Comparison of ENCODE assay signal across 9 mouse cellular contexts in the genomic region with DNA sequence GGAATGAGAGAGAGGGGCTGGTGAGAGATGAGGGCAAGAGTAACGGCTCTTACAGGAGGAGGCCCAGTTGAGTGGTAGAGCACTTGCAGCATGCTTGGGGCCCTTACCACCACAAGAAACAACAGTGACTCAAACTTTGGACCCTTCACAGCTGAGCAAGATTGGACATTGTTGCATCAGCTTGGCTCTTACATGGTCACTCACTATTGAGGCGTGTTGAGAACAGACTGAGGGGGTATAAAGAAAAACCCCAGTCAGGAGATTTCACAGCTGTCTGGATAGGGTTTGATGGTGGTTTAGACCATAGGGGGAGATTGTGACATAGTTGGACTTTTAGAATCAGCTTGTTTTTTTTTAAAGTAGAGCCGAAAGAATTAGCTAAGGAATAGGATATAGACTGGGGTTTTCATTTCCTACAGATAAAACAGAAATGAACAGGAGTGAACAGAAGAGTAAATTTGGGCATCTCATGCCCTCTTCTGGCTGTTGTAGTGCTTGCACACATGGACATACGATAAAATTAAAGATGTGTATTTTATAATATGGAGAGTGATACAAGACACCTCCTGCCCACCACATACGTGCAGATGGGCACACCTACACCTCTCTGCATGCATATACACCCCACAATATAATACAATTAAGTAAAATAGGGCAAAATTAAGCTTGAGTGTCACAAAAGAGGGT. TPM values are rescaled to one million over a fixed set of nuclear protein-coding genes. Genes with fewer than 3 reads are reported as not detected.
DNase-seq lines count a peak whose midpoint lies in the region; ATAC-seq lines count a peak whose summit lies in the region.
"Had no signal": no experiment of that assay in that cellular context is flagged by ENCODE, and none has a peak within 500 bp of the region (broad histone marks: within the 10 kb centered on the region; RNA-seq: fewer than 3 reads in every experiment).

No protein-coding gene starts in this region.

- H3K9me3 ChIP-seq in forebrain, embryonic 11.5 days (ENCODE audit: control insufficient read depth, low read length) = no peaks in the 10 kb centered on the region

- H3K27me3 ChIP-seq in forebrain, embryonic 11.5 days (ENCODE audit: control insufficient read depth, insufficient read depth, low read length) = no peaks in the 10 kb centered on the region

- H3K4me2 ChIP-seq in forebrain, embryonic 11.5 days (ENCODE audit: low read depth, low read length, severe bottlenecking) = no peak overlapping the region

- WGBS in forebrain, embryonic 11.5 days = 88% methylated on average over 5 of the region's 5 CpGs

- ATAC-seq in forebrain, embryonic 11.5 days (replicated peaks; ENCODE audit: low FRiP score) = no peak

- H3K4me1 ChIP-seq in forebrain, embryonic 11.5 days (replicated peaks; ENCODE audit: control insufficient read depth, insufficient read depth, low read length) = no peaks in the 10 kb centered on the region

- peak; percentile 21 for DNase-seq in layer of hippocampus, adult 11-12 months (ENCODE audit: low spot score)
- DNase-seq in layer of hippocampus, postnatal 14 days (ENCODE audit: low spot score in 2 of 2) = no peak
- peak; percentile 44 for DNase-seq in CD4-positive helper T cell, adult 2 months (ENCODE audit: low read depth, low spot score)
- peak; percentile 51 for DNase-seq in brain, adult 2 months (ENCODE audit: low read depth, low spot score)
- DNase-seq in lung, postnatal 36 days = peak; percentile 33
- no peak for DNase-seq in cerebellum, adult 9-11 months
- no peak for DNase-seq in ovary, adult 18-20 months (ENCODE audit: low spot score)
- no peak for DNase-seq in forebrain, embryonic 11.5 days (ENCODE audit: low spot score)
- DNase-seq: adrenal gland, adult 2 months had no signal

- no peaks in the 10 kb centered on the region for H3K36me3 ChIP-seq in forebrain, embryonic 11.5 days (ENCODE audit: control insufficient read depth, insufficient read depth, low read length)

- no peak overlapping the region for H3K9ac ChIP-seq in forebrain, embryonic 11.5 days (ENCODE audit: low read length)

- H3K27ac ChIP-seq in forebrain, embryonic 11.5 days (ENCODE audit: low read depth, low read length) = no peak overlapping the region

- H3K4me3 ChIP-seq in forebrain, embryonic 11.5 days (ENCODE audit: low read depth, low read length) = no peak overlapping the region

RNA-seq across cellular contexts. Expression of a gene that starts 23.4 kb away (rescaled TPM):
- total RNA-seq in layer of hippocampus, postnatal 14 days (2021) = 10 to 100 TPM; 88.0 to 88.3 TPM
- 125 and 130 TPM in 2 replicates for polyA plus RNA-seq in forebrain, embryonic 11.5 days (2014; fragmentation: Nextera tagmentation; extraction: Ambion mirVana)

RNA-seq across cellular contexts. Expression of a gene that starts 51.2 kb away (rescaled TPM):
- 10 to 100 TPM; 25.5 to 26.8 TPM for total RNA-seq in layer of hippocampus, postnatal 14 days (2021)
- polyA plus RNA-seq in forebrain, embryonic 11.5 days (2014; fragmentation: Nextera tagmentation; extraction: Ambion mirVana) = 34.3 and 35.3 TPM in 2 replicates

Comparison
In these comparisons a context has a peak if more than half of its experiments do, and no peak if none do; other contexts are left out.
1. DNase-seq: peak in layer of hippocampus, adult 11-12 months (single experiment), CD4-positive helper T cell, adult 2 months (single experiment), brain, adult 2 months (single experiment) and lung, postnatal 36 days (single experiment); none in layer of hippocampus, postnatal 14 days (0 of 2), cerebellum, adult 9-11 months (single experiment), ovary, adult 18-20 months (single experiment) and forebrain, embryonic 11.5 days (single experiment).